Mouse (Mus musculus) heart, embryonic 13.5 days (tissue): ENCODE measurements at regions not wholly inside any gene's neighbourhood (a gene's known extent, or its start where the extent isn't known, plus 50 kb on each side); places are given as distances from the start of the nearest gene placed in this dataset.

Experiments
- ATAC-seq: fragments of 200-750 bp; cut with Nextera tagmentation; 2 replicates; pipeline ENCODE4 v1.8.0; 2017; ENCODE audit warnings: moderate TSS enrichment; ENCODE audit not compliant: insufficient number of reproducible peaks, low FRiP score, low TSS enrichment; ENCODE audit errors: extremely low read depth
- H3K27ac ChIP-seq: fragments of 300-500 bp; sonication (generic); replicated peaks from 2 replicates; pipeline ENCODE4 v1.5.1; 2015; ENCODE audit warnings: moderate library complexity, mild to moderate bottlenecking, inconsistent platforms
- H3K27me3 ChIP-seq: fragments of 300-500 bp; sonication (generic); replicated peaks from 2 replicates; pipeline ENCODE4 v1.6.1; 2015; ENCODE audit warnings: mild to moderate bottlenecking, inconsistent platforms
- H3K36me3 ChIP-seq: fragments of 300-500 bp; sonication (generic); 2 replicates; pipeline ENCODE4 v1.6.1; 2015; ENCODE audit warnings: mild to moderate bottlenecking, inconsistent platforms
- H3K4me1 ChIP-seq: fragments of 300-500 bp; sonication (generic); 2 replicates; pipeline ENCODE4 v1.6.1; 2015; ENCODE audit warnings: inconsistent platforms
- H3K4me2 ChIP-seq: fragments of 300-500 bp; sonication (generic); 2 replicates; pipeline ENCODE4 v1.6.1; 2015; ENCODE audit warnings: inconsistent platforms, mild to moderate bottlenecking, moderate library complexity
- H3K4me3 ChIP-seq: fragments of 300-500 bp; sonication (generic); 2 replicates; pipeline ENCODE4 v1.5.1; 2015; ENCODE audit warnings: moderate library complexity, mild to moderate bottlenecking, inconsistent platforms
- H3K9ac ChIP-seq: fragments of 300-500 bp; sonication (generic); 2 replicates; pipeline ENCODE4 v1.6.1; 2015; ENCODE audit warnings: inconsistent platforms, mild to moderate bottlenecking, moderate library complexity
- H3K9me3 ChIP-seq: fragments of 300-500 bp; sonication (generic); 2 replicates; pipeline ENCODE4 v1.6.1; 2016; ENCODE audit warnings: inconsistent platforms
- WGBS: fragments of 180-500 bp; shearing (Covaris S2); methylation state at CpG from one replicate; pipeline ENCODE4 v1.1.7; 2015; ENCODE audit warnings: mixed read lengths; 5-methylcytosine and 5-hydroxymethylcytosine counted together

- no peak overlapping the region for H3K27ac ChIP-seq
- WGBS, result 80% methylated on average over 6 of the region's 6 CpGs
- H3K4me2 ChIP-seq, result no peak overlapping the region
- H3K36me3 ChIP-seq, result no peaks in the 10 kb centered on the region
- no peak overlapping the region for H3K9ac ChIP-seq
- H3K27me3 ChIP-seq, result no peaks in the 10 kb centered on the region
- no peak overlapping the region for H3K4me3 ChIP-seq
- ATAC-seq, result no peak
- peaks cover 6% of the 10 kb centered on the region for H3K4me1 ChIP-seq
- H3K9me3 ChIP-seq, result no peaks in the 10 kb centered on the region
These were observed 83.5 kb downstream of the Spry2 start for GRCm38 (mm10) chr14:105813097-105813496.

GRCm38 (mm10) chr14:105805762-105806161, 90.9 kb downstream of the Spry2 start:
- Histone ChIP-seq H3K4me1 (peaks cover 21% of the 10 kb centered on the region), H3K9me3 (no peaks in the 10 kb centered on the region), H3K4me3 (no peak overlapping the region), H3K27ac (no peak overlapping the region), H3K36me3 (no peaks in the 10 kb centered on the region), H3K27me3 (no peaks in the 10 kb centered on the region), H3K4me2 (no peak overlapping the region), H3K9ac (no peak overlapping the region)
- 73% methylated on average over 6 of the region's 6 CpGs for WGBS
- ATAC-seq, result no peak

GRCm38 (mm10) chr14:105805362-105805761, 91.3 kb downstream of the Spry2 start:
- ATAC-seq, result no peak
- Histone ChIP-seq H3K4me2 (no peak overlapping the region), H3K4me1 (peaks cover 21% of the 10 kb centered on the region), H3K9ac (no peak overlapping the region), H3K27me3 (no peaks in the 10 kb centered on the region), H3K36me3 (no peaks in the 10 kb centered on the region), H3K4me3 (no peak overlapping the region), H3K27ac (no peak overlapping the region), H3K9me3 (no peaks in the 10 kb centered on the region)
- 73% methylated on average over 5 of the region's 5 CpGs for WGBS

GRCm38 (mm10) chr14:105804761-105805160, 91.9 kb downstream of the Spry2 start:
- H3K9ac ChIP-seq, result no peak overlapping the region
- H3K27ac ChIP-seq, result no peak overlapping the region
- H3K9me3 ChIP-seq, result no peaks in the 10 kb centered on the region
- no peak overlapping the region for H3K4me2 ChIP-seq
- no peaks in the 10 kb centered on the region for H3K27me3 ChIP-seq
- no peak for ATAC-seq
- WGBS, result 63% methylated on average over 5 of the region's 5 CpGs
- no peak overlapping the region for H3K4me3 ChIP-seq
- peaks cover 21% of the 10 kb centered on the region for H3K4me1 ChIP-seq
- H3K36me3 ChIP-seq, result no peaks in the 10 kb centered on the region

GRCm38 (mm10) chr14:105803281-105803680, 93.3 kb downstream of the Spry2 start:
- peak overlapping the region; percentile 49 for H3K27ac ChIP-seq
- H3K36me3 ChIP-seq, result no peaks in the 10 kb centered on the region
- peaks cover 21% of the 10 kb centered on the region for H3K4me1 ChIP-seq
- no peaks in the 10 kb centered on the region for H3K27me3 ChIP-seq
- H3K9me3 ChIP-seq, result no peaks in the 10 kb centered on the region
- peak overlapping the region; percentile 44 for H3K4me3 ChIP-seq
- H3K9ac ChIP-seq, result peak overlapping the region; percentile 64
- WGBS, result 20% methylated on average over 7 of the region's 7 CpGs
- ATAC-seq, result no peak
- H3K4me2 ChIP-seq, result peak overlapping the region; percentile 71

- WGBS, result 6% methylated on average over 18 of the region's 18 CpGs
- peak overlapping the region; percentile 49 for H3K27ac ChIP-seq
- H3K4me2 ChIP-seq, result peak overlapping the region; percentile 71
- no peaks in the 10 kb centered on the region for H3K27me3 ChIP-seq
- no peaks in the 10 kb centered on the region for H3K36me3 ChIP-seq
- peak overlapping the region; percentile 64 for H3K9ac ChIP-seq
- no peaks in the 10 kb centered on the region for H3K9me3 ChIP-seq
- no peak for ATAC-seq
- H3K4me3 ChIP-seq, result peak overlapping the region; percentile 44
- H3K4me1 ChIP-seq, result peaks cover 21% of the 10 kb centered on the region
These were observed 93.9 kb downstream of the Spry2 start for GRCm38 (mm10) chr14:105802529-105803280.

- H3K4me1 ChIP-seq, result peaks cover 21% of the 10 kb centered on the region
- no peak overlapping the region for H3K27ac ChIP-seq
- WGBS, result 81% methylated on average over 13 of the region's 13 CpGs
- H3K27me3 ChIP-seq, result no peaks in the 10 kb centered on the region
- no peaks in the 10 kb centered on the region for H3K9me3 ChIP-seq
- no peak overlapping the region for H3K9ac ChIP-seq
- no peaks in the 10 kb centered on the region for H3K36me3 ChIP-seq
- H3K4me3 ChIP-seq, result no peak overlapping the region
- ATAC-seq, result no peak
- H3K4me2 ChIP-seq, result no peak overlapping the region
These were observed 96.3 kb downstream of the Spry2 start for GRCm38 (mm10) chr14:105800142-105800925.

GRCm38 (mm10) chr14:105799401-105799861, 97.2 kb downstream of the Spry2 start:
- H3K9me3 ChIP-seq, result no peaks in the 10 kb centered on the region
- no peaks in the 10 kb centered on the region for H3K27me3 ChIP-seq
- H3K4me3 ChIP-seq, result no peak overlapping the region
- H3K9ac ChIP-seq, result no peak overlapping the region
- no peak overlapping the region for H3K4me2 ChIP-seq
- no peak overlapping the region for H3K27ac ChIP-seq
- H3K36me3 ChIP-seq, result no peaks in the 10 kb centered on the region
- H3K4me1 ChIP-seq, result peaks cover 18% of the 10 kb centered on the region
- no peak for ATAC-seq
- 51% methylated on average over 3 of the region's 3 CpGs for WGBS

- Histone ChIP-seq H3K27me3 (no peaks in the 10 kb centered on the region), H3K36me3 (no peaks in the 10 kb centered on the region), H3K27ac (no peak overlapping the region), H3K9me3 (no peaks in the 10 kb centered on the region), H3K4me3 (no peak overlapping the region), H3K9ac (no peak overlapping the region), H3K4me1 (no peaks in the 10 kb centered on the region), H3K4me2 (no peak overlapping the region)
- no peak for ATAC-seq
- 69% methylated on average over 4 of the region's 4 CpGs for WGBS
These were observed 103.5 kb downstream of the Spry2 start for GRCm38 (mm10) chr14:105793010-105793702.

- Histone ChIP-seq H3K9me3 (no peaks in the 10 kb centered on the region), H3K4me3 (no peak overlapping the region), H3K4me1 (no peaks in the 10 kb centered on the region), H3K36me3 (no peaks in the 10 kb centered on the region), H3K27me3 (no peaks in the 10 kb centered on the region), H3K4me2 (no peak overlapping the region), H3K9ac (no peak overlapping the region), H3K27ac (no peak overlapping the region)
- no peak for ATAC-seq
- 83% methylated on average over 4 of the region's 4 CpGs for WGBS
These were observed 106.2 kb downstream of the Spry2 start for GRCm38 (mm10) chr14:105790441-105790840.

- no peak overlapping the region for H3K4me2 ChIP-seq
- no peaks in the 10 kb centered on the region for H3K4me1 ChIP-seq
- H3K9ac ChIP-seq, result no peak overlapping the region
- H3K9me3 ChIP-seq, result no peaks in the 10 kb centered on the region
- H3K4me3 ChIP-seq, result no peak overlapping the region
- no peaks in the 10 kb centered on the region for H3K36me3 ChIP-seq
- 82% methylated on average over 5 of the region's 5 CpGs for WGBS
- H3K27me3 ChIP-seq, result no peaks in the 10 kb centered on the region
- no peak for ATAC-seq
- no peak overlapping the region for H3K27ac ChIP-seq
These were observed 113.2 kb downstream of the Spry2 start for GRCm38 (mm10) chr14:105783428-105783827.
